Mouse (Mus musculus) forebrain, postnatal 0 days (tissue): ENCODE data around the gene Slc15a4. TPM values are rescaled to one million over a fixed set of nuclear protein-coding genes. Genes with fewer than 3 reads are reported as not detected.
A peak's percentile ranks its signal among the peaks of the same experiment; 100 is the strongest.

Source experiments
- ATAC-seq: fragments of 200-750 bp; cut with Nextera tagmentation; 2 replicates; pipeline ENCODE4 v1.8.0; 2017; ENCODE audit warnings: mild to moderate bottlenecking, moderate library complexity
- DNase-seq: peaks from one replicate; pipeline ENCODE4 v3.0.0-alpha.2; 2015
- H3K27ac ChIP-seq: fragments of 300-500 bp; sonication (generic); 2 replicates; pipeline ENCODE4 v1.5.1; 2014; ENCODE audit warnings: low read depth, mild to moderate bottlenecking, antibody characterized with exemption, low read length, moderate library complexity, mixed read lengths
- H3K27me3 ChIP-seq: fragments of 300-500 bp; sonication (generic); 2 replicates; pipeline ENCODE4 v1.6.1; 2014; ENCODE audit warnings: mild to moderate bottlenecking, low read length, mixed read lengths; ENCODE audit not compliant: insufficient read depth
- H3K36me3 ChIP-seq: fragments of 300-500 bp; sonication (generic); 2 replicates; pipeline ENCODE4 v1.6.1; 2014; ENCODE audit warnings: mild to moderate bottlenecking, moderate library complexity; ENCODE audit not compliant: insufficient read depth
- H3K4me1 ChIP-seq: fragments of 300-500 bp; sonication (generic); 2 replicates; pipeline ENCODE4 v1.6.1; 2014; ENCODE audit warnings: antibody characterized with exemption; ENCODE audit not compliant: insufficient read depth
- H3K4me2 ChIP-seq: fragments of 300-500 bp; sonication (generic); 2 replicates; pipeline ENCODE4 v1.6.1; 2014; ENCODE audit warnings: low read depth, mild to moderate bottlenecking, moderate library complexity
- H3K4me3 ChIP-seq: fragments of 300-500 bp; sonication (generic); 2 replicates; pipeline ENCODE4 v1.5.1; 2014; ENCODE audit warnings: low read depth, low read length, mixed read lengths
- H3K9ac ChIP-seq: fragments of 300-500 bp; sonication (generic); 2 replicates; pipeline ENCODE4 v1.6.1; 2014; ENCODE audit warnings: mild to moderate bottlenecking
- H3K9me3 ChIP-seq: fragments of 300-500 bp; sonication (generic); 2 replicates; pipeline ENCODE4 v1.6.1; 2016; ENCODE audit warnings: low read length
- CTCF ChIP-seq: sonication (generic); IDR thresholded peaks from 2 replicates; pipeline ENCODE4 v1.5.1; 2016; ENCODE audit warnings: antibody characterized with exemption, control low read depth, low read depth
- WGBS: fragments of 180-500 bp; shearing (Covaris S2); extraction: QIAGEN DNeasy Blood & Tissue Kit; methylation state at CpG from one replicate; pipeline ENCODE4 v1.1.7; 2014; 5-methylcytosine and 5-hydroxymethylcytosine counted together
- polyA plus RNA-seq: library from polyadenylated mRNA; unstranded; fragments of >200 nt; fragmentation: Nextera tagmentation; extraction: Ambion mirVana; gene quantifications from 2 replicates; pipeline ENCODE4 v1.2.1, GENCODE M21; 2015
- total RNA-seq: library from RNA; depleted of rRNA; stranded (reverse); fragments of >200 nt; gene quantifications from 2 replicates; pipeline ENCODE4 v1.2.3, GENCODE M21; 2014

The Slc15a4 gene
- total and polyA plus RNA-seq, 2 experiments from 2014 or later, result 20.5 to 28.7 TPM

GRCm38 (mm10) chr5:127592854-127593253, 39.8 kb downstream of the Slc15a4 start:
- Histone ChIP-seq H3K4me3 (no peak overlapping the region), H3K4me2 (no peak overlapping the region), H3K4me1 (no peaks in the 10 kb centered on the region), H3K9me3 (no peaks in the 10 kb centered on the region), H3K9ac (no peak overlapping the region), H3K27me3 (no peaks in the 10 kb centered on the region), H3K36me3 (peaks cover 51% of the 10 kb centered on the region), H3K27ac (no peak overlapping the region)
- ATAC-seq (no peak; the same call in 1 of the 2 replicates), DNase-seq (peak; percentile 66)
- WGBS, result 81% methylated on average over 6 of the region's 6 CpGs
- TF ChIP-seq CTCF, result peak; percentile 78

- no peaks in the 10 kb centered on the region for H3K4me1 ChIP-seq
- H3K27me3 ChIP-seq, result no peaks in the 10 kb centered on the region
- no peak overlapping the region for H3K4me2 ChIP-seq
- no peak for TF ChIP-seq CTCF
- H3K27ac ChIP-seq, result no peak overlapping the region
- ATAC-seq, result no peak
- H3K9me3 ChIP-seq, result no peaks in the 10 kb centered on the region
- 70% methylated on average over 5 of the region's 5 CpGs for WGBS
- DNase-seq, result no peak
- H3K4me3 ChIP-seq, result no peak overlapping the region
- peaks cover 46% of the 10 kb centered on the region for H3K36me3 ChIP-seq
- H3K9ac ChIP-seq, result no peak overlapping the region
Measured at GRCm38 (mm10) chr5:127592406-127592805, 40.3 kb downstream of the Slc15a4 start.

- DNase-seq, result peak; percentile 24
- no peak for ATAC-seq
- Histone ChIP-seq H3K9ac (no peak overlapping the region), H3K4me1 (no peaks in the 10 kb centered on the region), H3K27ac (no peak overlapping the region), H3K36me3 (peaks cover 8% of the 10 kb centered on the region; the same call in 1 of the 2 replicates), H3K9me3 (no peaks in the 10 kb centered on the region), H3K4me3 (no peak overlapping the region), H3K27me3 (no peaks in the 10 kb centered on the region), H3K4me2 (no peak overlapping the region)
- WGBS, result 75% methylated on average over 6 of the region's 6 CpGs
- peak; percentile 37 for TF ChIP-seq CTCF
Measured at GRCm38 (mm10) chr5:127587854-127588253, 44.8 kb downstream of the Slc15a4 start.

- TF ChIP-seq CTCF, result peak; percentile 44; the same call in 1 of the 2 replicates
- no peaks in the 10 kb centered on the region for H3K36me3 ChIP-seq
- H3K9ac ChIP-seq, result no peak overlapping the region
- WGBS, result 92% methylated on average over 8 of the region's 8 CpGs
- H3K9me3 ChIP-seq, result no peaks in the 10 kb centered on the region
- no peaks in the 10 kb centered on the region for H3K4me1 ChIP-seq
- no peak for ATAC-seq
- DNase-seq, result no peak
- H3K4me3 ChIP-seq, result no peak overlapping the region
- no peaks in the 10 kb centered on the region for H3K27me3 ChIP-seq
- H3K27ac ChIP-seq, result no peak overlapping the region
- no peak overlapping the region for H3K4me2 ChIP-seq
Measured at GRCm38 (mm10) chr5:127583658-127584057, 49.0 kb downstream of the Slc15a4 start.

GRCm38 (mm10) chr5:127577419-127577818, 55.3 kb downstream of the Slc15a4 start:
- 53% methylated on average over 8 of the region's 8 CpGs for WGBS
- Histone ChIP-seq H3K4me3 (no peak overlapping the region), H3K9ac (no peak overlapping the region), H3K36me3 (no peaks in the 10 kb centered on the region), H3K27me3 (no peaks in the 10 kb centered on the region), H3K27ac (no peak overlapping the region), H3K9me3 (no peaks in the 10 kb centered on the region), H3K4me2 (no peak overlapping the region), H3K4me1 (no peaks in the 10 kb centered on the region)
- DNase-seq (peak; percentile 25), ATAC-seq (no peak)
- TF ChIP-seq CTCF, result peak; percentile 56

- no peak overlapping the region for H3K4me2 ChIP-seq
- no peak for DNase-seq
- no peak overlapping the region for H3K4me3 ChIP-seq
- no peaks in the 10 kb centered on the region for H3K9me3 ChIP-seq
- 36% methylated on average over 6 of the region's 6 CpGs for WGBS
- H3K27me3 ChIP-seq, result no peaks in the 10 kb centered on the region
- H3K27ac ChIP-seq, result no peak overlapping the region
- no peaks in the 10 kb centered on the region for H3K4me1 ChIP-seq
- TF ChIP-seq CTCF, result no peak
- no peaks in the 10 kb centered on the region for H3K36me3 ChIP-seq
- no peak overlapping the region for H3K9ac ChIP-seq
- no peak for ATAC-seq
Measured at GRCm38 (mm10) chr5:127567165-127567741, 65.4 kb downstream of the Slc15a4 start.

GRCm38 (mm10) chr5:127561086-127561485, 71.6 kb downstream of the Slc15a4 start:
- Histone ChIP-seq H3K27ac (no peak overlapping the region), H3K4me2 (no peak overlapping the region), H3K4me3 (no peak overlapping the region), H3K9me3 (no peaks in the 10 kb centered on the region), H3K27me3 (no peaks in the 10 kb centered on the region), H3K4me1 (no peaks in the 10 kb centered on the region), H3K9ac (no peak overlapping the region), H3K36me3 (no peaks in the 10 kb centered on the region)
- 90% methylated on average over 3 of the region's 3 CpGs for WGBS
- no peak for ATAC-seq
- TF ChIP-seq CTCF, result no peak
- no peak for DNase-seq

GRCm38 (mm10) chr5:127548136-127548535, 84.6 kb downstream of the Slc15a4 start:
- no peak overlapping the region for H3K4me2 ChIP-seq
- H3K27me3 ChIP-seq, result no peaks in the 10 kb centered on the region
- no peaks in the 10 kb centered on the region for H3K9me3 ChIP-seq
- no peaks in the 10 kb centered on the region for H3K36me3 ChIP-seq
- H3K9ac ChIP-seq, result no peak overlapping the region
- ATAC-seq (no peak), DNase-seq (no peak)
- H3K4me3 ChIP-seq, result no peak overlapping the region
- TF ChIP-seq CTCF, result no peak
- 85% methylated on average over 2 of the region's 2 CpGs for WGBS
- no peak overlapping the region for H3K27ac ChIP-seq
- 0 out of 2 replicates have a peak, but pooled peaks cover 3% of the 10 kb centered on the region for H3K4me1 ChIP-seq
